Mouse (Mus musculus) heart, embryonic 11.5 days (tissue): ENCODE data around the gene Prr15l. TPM values are rescaled to one million over a fixed set of nuclear protein-coding genes. Genes with fewer than 3 reads are reported as not detected.

Source experiments
- ATAC-seq: fragments of 200-750 bp; cut with Nextera tagmentation; replicated peaks from 2 replicates; pipeline ENCODE4 v1.8.0; 2017; ENCODE audit warnings: moderate library complexity; ENCODE audit not compliant: insufficient number of reproducible peaks, low FRiP score, low TSS enrichment
- H3K27ac ChIP-seq: fragments of 300-500 bp; sonication (generic); 2 replicates; pipeline ENCODE4 v1.5.1; 2014; ENCODE audit warnings: mild to moderate bottlenecking, low read depth, low read length
- H3K27me3 ChIP-seq: fragments of 300-500 bp; sonication (generic); 2 replicates; pipeline ENCODE4 v1.6.1; 2014; ENCODE audit warnings: mild to moderate bottlenecking, low read length, mixed read lengths; ENCODE audit not compliant: control insufficient read depth, insufficient read depth
- H3K36me3 ChIP-seq: fragments of 300-500 bp; sonication (generic); 2 replicates; pipeline ENCODE4 v1.6.1; 2014; ENCODE audit warnings: mild to moderate bottlenecking, low read length, moderate library complexity, mixed read lengths; ENCODE audit not compliant: control insufficient read depth, insufficient read depth
- H3K4me1 ChIP-seq: fragments of 300-500 bp; sonication (generic); 2 replicates; pipeline ENCODE4 v1.6.1; 2014; ENCODE audit warnings: low read length; ENCODE audit not compliant: control insufficient read depth, insufficient read depth
- H3K4me2 ChIP-seq: fragments of 300-500 bp; sonication (generic); 2 replicates; pipeline ENCODE4 v1.6.1; 2014; ENCODE audit warnings: mild to moderate bottlenecking, moderate library complexity
- H3K4me3 ChIP-seq: fragments of 300-500 bp; sonication (generic); 2 replicates; pipeline ENCODE4 v1.5.1; 2014; ENCODE audit warnings: low read depth, low read length
- H3K9ac ChIP-seq: fragments of 300-500 bp; sonication (generic); 2 replicates; pipeline ENCODE4 v1.6.1; 2014; ENCODE audit warnings: mild to moderate bottlenecking, low read depth, low read length, moderate library complexity
- H3K9me3 ChIP-seq: fragments of 300-500 bp; sonication (generic); replicated peaks from 2 replicates; pipeline ENCODE4 v1.6.1; 2016; ENCODE audit warnings: low read length; ENCODE audit not compliant: control insufficient read depth
- WGBS: fragments of 180-500 bp; shearing (Covaris S2); extraction: QIAGEN DNeasy Blood & Tissue Kit; methylation state at CpG from one replicate; pipeline ENCODE4 v1.1.7; 2014; ENCODE audit not compliant: insufficient replicate concordance; 5-methylcytosine and 5-hydroxymethylcytosine counted together
- polyA plus RNA-seq: library from polyadenylated mRNA; unstranded; fragments of >200 nt; fragmentation: Nextera tagmentation; extraction: Ambion mirVana; gene quantifications from 2 replicates; pipeline ENCODE4 v1.2.1, GENCODE M21; 2014

Gene Prr15l
- polyA plus RNA-seq, 1 experiment from 2014 or later, result 0.50 TPM

DNA sequence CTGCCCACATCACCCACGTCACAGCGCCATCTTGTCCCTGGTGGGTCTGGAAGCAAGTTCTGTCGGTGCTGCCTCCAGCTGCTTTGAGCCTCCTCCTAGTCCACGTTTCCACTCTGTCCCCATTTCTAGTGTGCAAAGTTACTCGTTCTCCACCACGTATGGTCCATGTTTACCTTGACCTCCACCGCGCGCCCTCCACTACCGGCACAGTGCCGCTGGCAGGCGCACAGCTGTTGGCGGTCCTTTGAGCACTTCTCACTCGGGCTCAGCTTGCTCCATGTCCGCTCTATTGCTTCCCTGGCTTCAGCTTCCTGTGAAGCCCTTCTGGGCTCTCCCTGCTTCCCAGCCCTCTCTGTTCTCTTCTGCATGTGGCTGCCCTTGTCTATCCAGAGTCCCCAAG, 53.6 kb downstream of the Prr15l start:
- Histone ChIP-seq H3K4me3 (no peak overlapping the region), H3K36me3 (no peaks in the 10 kb centered on the region), H3K27ac (no peak overlapping the region), H3K9ac (no peak overlapping the region), H3K4me2 (no peak overlapping the region), H3K9me3 (no peaks in the 10 kb centered on the region), H3K4me1 (peaks cover 8% of the 10 kb centered on the region), H3K27me3 (peaks cover 42% of the 10 kb centered on the region)
- no peak for ATAC-seq
- 64% methylated on average over 15 of the region's 15 CpGs for WGBS

GRCm38 (mm10) chr11:96982355-96982754, 54.5 kb downstream of the Prr15l start:
- ATAC-seq, result no peak
- WGBS, result 2% methylated on average over 7 of the region's 7 CpGs
- no peak overlapping the region for H3K4me3 ChIP-seq
- peaks cover 49% of the 10 kb centered on the region for H3K27me3 ChIP-seq
- no peaks in the 10 kb centered on the region for H3K9me3 ChIP-seq
- no peak overlapping the region for H3K4me2 ChIP-seq
- peaks cover 4% of the 10 kb centered on the region for H3K4me1 ChIP-seq
- H3K36me3 ChIP-seq, result no peaks in the 10 kb centered on the region
- no peak overlapping the region for H3K27ac ChIP-seq
- no peak overlapping the region for H3K9ac ChIP-seq

GRCm38 (mm10) chr11:96982859-96983258, 55.0 kb downstream of the Prr15l start, which contains the start of gene Sp2:
Sp2 (minus strand) TSS chr11:96982959.
- Histone ChIP-seq H3K27ac (no peak within 1 kb of the TSS), H3K9me3 (no peaks in the 10 kb centered on the region), H3K4me2 (no peak within 1 kb of the TSS), H3K36me3 (no peaks in the 10 kb centered on the region), H3K4me3 (no peak within 1 kb of the TSS), H3K27me3 (peaks cover 52% of the 10 kb centered on the region), H3K4me1 (peaks cover 6% of the 10 kb centered on the region), H3K9ac (no peak within 1 kb of the TSS)
- ATAC-seq, result no peak
- WGBS, result 76% methylated on average over 7 of the region's 7 CpGs

DNA sequence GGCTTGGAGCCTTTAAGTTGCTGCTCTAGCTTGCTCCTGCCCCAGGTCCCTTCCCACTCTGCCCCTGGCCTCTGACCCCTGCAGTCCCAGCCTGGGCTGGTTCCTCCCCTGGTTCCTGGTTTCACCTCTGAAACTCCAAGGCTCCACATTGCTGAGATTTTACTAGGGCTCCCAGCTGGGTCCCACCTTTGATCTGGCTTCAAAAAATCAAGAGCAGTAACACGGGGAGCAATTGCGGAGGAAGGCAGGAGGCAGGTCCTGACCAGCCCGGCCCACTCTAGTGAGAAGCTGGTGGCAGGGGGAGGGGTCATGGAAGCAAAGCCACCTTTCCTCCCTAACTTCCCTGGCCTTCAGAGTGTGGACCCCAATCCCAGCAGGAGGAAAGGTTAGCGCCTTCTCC, 57.0 kb downstream of the Prr15l start:
- WGBS, result 15% methylated on average over 4 of the region's 4 CpGs
- Histone ChIP-seq H3K27ac (no peak overlapping the region), H3K9me3 (no peaks in the 10 kb centered on the region), H3K9ac (no peak overlapping the region), H3K4me1 (peaks cover 8% of the 10 kb centered on the region), H3K4me3 (no peak overlapping the region), H3K4me2 (no peak overlapping the region), H3K27me3 (peaks cover 64% of the 10 kb centered on the region), H3K36me3 (no peaks in the 10 kb centered on the region)
- no peak for ATAC-seq

GRCm38 (mm10) chr11:96986463-96986862, 58.6 kb downstream of the Prr15l start:
- Histone ChIP-seq H3K4me1 (peaks cover 8% of the 10 kb centered on the region), H3K4me3 (no peak overlapping the region), H3K27ac (no peak overlapping the region), H3K36me3 (no peaks in the 10 kb centered on the region), H3K27me3 (peaks cover 63% of the 10 kb centered on the region), H3K9ac (no peak overlapping the region), H3K9me3 (no peaks in the 10 kb centered on the region), H3K4me2 (no peak overlapping the region)
- no peak for ATAC-seq
- WGBS, result 33% methylated on average over 3 of the region's 3 CpGs

Other genes starting within 250 kb of the Prr15l start
- 6.8 and 7.0 TPM in 2 replicates for gene Snx11, start 150.5 kb upstream of the Prr15l start, polyA plus RNA-seq
- 50.7 and 60.0 TPM in 2 replicates for gene Cbx1, start 139.0 kb upstream of the Prr15l start, polyA plus RNA-seq
- 36.5 and 44.0 TPM in 2 replicates for gene Nfe2l1, start 98.1 kb upstream of the Prr15l start, polyA plus RNA-seq
- 102 and 105 TPM in 2 replicates for gene Copz2, start 78.2 kb upstream of the Prr15l start, polyA plus RNA-seq
- 52.5 and 60.2 TPM in 2 replicates for gene Cdk5rap3, start 11.6 kb upstream of the Prr15l start, polyA plus RNA-seq
- 63.9 and 68.0 TPM in 2 replicates for gene Pnpo, start 15.9 kb downstream of the Prr15l start, polyA plus RNA-seq
- 17.3 and 17.9 TPM in 2 replicates for gene Sp2, start 54.9 kb downstream of the Prr15l start, polyA plus RNA-seq
- 0.07 and 0.11 TPM in 2 replicates for gene Sp6, start 85.3 kb downstream of the Prr15l start, polyA plus RNA-seq
- gene Scrn2, start 101.8 kb downstream of the Prr15l start, polyA plus RNA-seq, result 13.9 and 16.6 TPM in 2 replicates
- 0.59 and 0.93 TPM in 2 replicates for gene Lrrc46, start 113.3 kb downstream of the Prr15l start, polyA plus RNA-seq
- 83.9 and 87.2 TPM in 2 replicates for gene Mrpl10, start 113.5 kb downstream of the Prr15l start, polyA plus RNA-seq
- gene Osbpl7, start 122.5 kb downstream of the Prr15l start, polyA plus RNA-seq, result 3.9 and 4.1 TPM in 2 replicates
- gene Tbx21, start 187.2 kb downstream of the Prr15l start, polyA plus RNA-seq, result not detected in 2 replicates
- gene Tbkbp1, start 223.4 kb downstream of the Prr15l start, polyA plus RNA-seq, result 5.7 and 6.8 TPM in 2 replicates